Mouse (Mus musculus): ENCODE measurements around the gene Lif.

Gene Lif

GRCm38 (mm10) chr11:4256846-4257607, at the start of gene Lif:
Gene Lif (plus strand): TSS chr11:4257557.
- DNase-seq (ENCODE audit: low read depth) = no peak

DNA sequence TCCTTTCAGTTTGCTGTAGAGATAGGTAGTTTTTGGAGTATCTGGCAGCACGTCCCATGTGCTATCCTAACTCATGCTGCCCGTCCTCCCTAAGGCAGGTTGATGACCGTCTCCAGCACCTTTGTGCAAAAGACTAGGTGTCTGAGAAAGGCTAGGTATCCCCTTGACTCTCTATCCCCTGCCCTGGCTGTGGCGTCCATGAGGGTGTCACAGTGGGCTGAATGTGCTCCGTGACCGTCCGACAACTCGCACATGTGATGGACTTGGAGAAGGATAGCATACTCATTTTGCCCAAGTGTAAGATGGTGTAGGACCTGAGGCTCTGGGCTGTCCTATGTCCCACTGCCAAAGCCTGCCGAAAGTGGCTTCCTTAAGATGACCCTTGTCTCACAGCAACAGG, 49.7 kb upstream of the Lif start:
- no peak for DNase-seq (ENCODE audit: low read depth)

DNA sequence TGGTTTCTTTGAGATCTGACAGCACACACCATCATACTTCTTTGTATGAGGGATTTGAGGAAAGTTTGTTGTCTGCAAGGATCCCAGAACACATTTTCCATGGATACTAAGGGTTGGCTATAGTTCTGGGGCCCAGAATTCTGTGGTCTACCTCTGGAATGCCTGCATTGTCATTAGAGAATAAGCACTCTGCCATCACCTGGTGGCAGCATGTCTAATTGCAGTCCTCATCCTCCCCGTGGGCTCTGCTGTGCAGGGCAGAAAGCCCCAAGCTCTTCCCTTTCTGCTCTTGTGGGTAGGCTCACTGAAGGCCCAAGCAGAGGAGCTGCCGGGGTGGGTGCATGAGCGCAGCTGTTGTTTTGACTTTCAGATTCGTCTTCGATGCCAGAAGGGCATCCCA, 47.8 kb upstream of the Lif start:
- peak; percentile 54 for DNase-seq (ENCODE audit: low read depth)

GRCm38 (mm10) chr11:4210786-4211185, 46.6 kb upstream of the Lif start:
- no peak for DNase-seq (ENCODE audit: low read depth)

DNA sequence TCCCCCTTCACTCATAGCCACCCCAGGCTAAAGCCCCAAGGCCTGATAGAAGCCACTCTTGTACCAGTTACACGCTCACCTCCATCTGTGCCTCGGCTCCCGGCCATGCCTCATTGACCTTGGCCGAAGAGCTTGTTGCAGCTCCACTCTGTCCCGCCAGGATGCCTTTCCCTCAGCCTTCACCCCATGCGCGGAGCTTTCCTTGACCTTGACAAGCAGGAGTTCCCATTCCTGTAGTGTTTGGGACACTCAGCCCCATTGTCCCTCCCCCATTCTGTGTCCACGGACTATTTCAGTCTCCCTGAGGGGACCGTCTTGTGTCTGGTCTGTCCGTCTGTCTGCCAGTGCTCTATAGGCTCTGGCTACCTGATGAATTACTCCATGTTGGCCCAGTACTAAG, 44.2 kb upstream of the Lif start:
- no peak for DNase-seq (ENCODE audit: low read depth)

- no peak for DNase-seq (ENCODE audit: low read depth)
Observed at GRCm38 (mm10) chr11:4214572-4214971, 42.8 kb upstream of the Lif start.

DNA sequence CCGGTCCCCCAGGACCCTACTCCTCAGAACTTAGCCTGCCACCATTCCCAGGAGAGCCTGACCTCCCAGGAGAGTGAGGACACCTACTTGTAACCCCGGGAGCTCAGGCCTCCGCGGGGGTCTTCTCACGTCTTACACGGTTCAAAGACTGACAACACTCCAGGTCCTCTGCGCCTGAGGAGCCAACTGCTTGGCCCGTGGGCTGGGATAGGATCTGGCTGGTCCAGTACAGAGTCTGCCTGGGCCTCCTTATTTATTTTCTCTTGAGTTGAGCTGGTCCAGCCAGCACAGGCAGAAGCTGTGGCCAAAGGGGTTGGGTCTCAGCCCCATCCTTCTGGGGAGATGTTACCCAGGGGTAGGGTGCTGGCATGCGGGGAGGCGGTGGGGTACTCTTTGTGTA, 42.3 kb upstream of the Lif start:
- no peak for DNase-seq (ENCODE audit: low read depth)

GRCm38 (mm10) chr11:4216248-4217000, 40.9 kb upstream of the Lif start:
- no peak for DNase-seq (ENCODE audit: low read depth)

GRCm38 (mm10) chr11:4217914-4218629, 39.3 kb upstream of the Lif start, which contains the start of gene Castor1:
Gene Castor1 (plus strand): TSS chr11:4218225.
- DNase-seq (ENCODE audit: low read depth) = peak; percentile 95

DNA sequence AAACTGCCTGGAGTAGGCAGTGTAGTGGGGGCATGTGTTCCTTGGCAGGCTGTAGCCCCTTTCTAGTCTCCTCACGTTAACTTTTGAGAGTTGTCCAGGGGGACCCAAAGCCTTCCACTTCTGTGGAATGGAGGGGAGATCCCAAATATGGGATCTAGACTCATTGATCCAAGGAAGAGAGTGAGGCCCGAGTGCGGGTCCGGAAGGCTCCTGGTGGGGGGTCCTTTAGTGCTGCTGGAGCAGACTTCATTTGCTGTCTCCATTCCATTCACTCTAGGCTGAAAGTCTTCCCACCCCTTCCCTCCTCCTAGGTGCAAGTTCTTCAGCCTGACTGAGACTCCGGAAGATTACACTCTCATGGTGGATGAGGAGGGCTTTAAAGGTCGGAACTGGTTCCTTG, 38.7 kb upstream of the Lif start:
- no peak for DNase-seq (ENCODE audit: low read depth)

DNA sequence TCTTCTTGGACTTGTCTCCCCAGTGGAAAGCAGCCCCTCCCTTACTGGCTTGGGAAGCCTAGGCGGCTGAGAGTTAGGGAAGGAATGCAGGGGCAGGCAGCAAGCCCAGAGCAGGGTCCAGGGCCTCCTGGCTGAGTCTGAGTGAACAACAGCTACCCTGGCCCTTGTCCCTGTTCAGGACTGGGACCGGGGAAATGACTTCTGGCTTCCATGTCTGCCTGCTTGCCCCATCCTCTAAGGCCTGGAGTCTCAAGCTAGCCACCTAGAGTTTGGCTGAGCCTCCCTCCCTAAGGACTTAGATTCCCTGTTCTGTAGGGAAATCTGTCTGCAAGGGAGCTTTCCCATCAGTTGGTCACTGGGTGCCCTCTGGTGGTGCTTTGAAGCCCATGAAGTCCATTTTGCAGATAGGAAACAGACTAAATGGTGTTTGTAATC, 38.0 kb upstream of the Lif start:
- DNase-seq (ENCODE audit: low read depth) = peak; percentile 81

DNA sequence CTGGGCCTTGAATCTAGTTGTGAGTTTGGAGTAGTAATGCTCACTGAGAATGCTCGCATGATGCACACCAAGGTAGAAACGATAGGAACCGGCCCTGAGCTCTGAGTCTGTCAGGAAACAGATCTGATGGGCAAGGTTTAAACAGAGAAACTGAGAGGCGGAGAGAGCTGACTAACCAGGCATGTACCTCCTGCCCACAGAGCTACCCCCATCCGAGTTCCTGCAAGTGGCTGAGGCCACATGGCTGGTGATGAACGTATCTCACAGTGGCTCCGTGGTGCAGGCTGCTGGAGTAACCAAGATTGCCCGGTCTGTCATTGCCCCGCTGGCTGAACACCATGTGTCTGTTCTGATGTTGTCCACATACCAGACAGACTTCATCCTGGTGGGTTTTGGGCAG, 37.4 kb upstream of the Lif start:
- peak; percentile 64 for DNase-seq (ENCODE audit: low read depth)

- peak; percentile 92 for DNase-seq (ENCODE audit: low read depth)
Observed at GRCm38 (mm10) chr11:4220443-4221400, 36.6 kb upstream of the Lif start.

GRCm38 (mm10) chr11:4222046-4222950, 35.1 kb upstream of the Lif start:
- no peak for DNase-seq (ENCODE audit: low read depth)

DNA sequence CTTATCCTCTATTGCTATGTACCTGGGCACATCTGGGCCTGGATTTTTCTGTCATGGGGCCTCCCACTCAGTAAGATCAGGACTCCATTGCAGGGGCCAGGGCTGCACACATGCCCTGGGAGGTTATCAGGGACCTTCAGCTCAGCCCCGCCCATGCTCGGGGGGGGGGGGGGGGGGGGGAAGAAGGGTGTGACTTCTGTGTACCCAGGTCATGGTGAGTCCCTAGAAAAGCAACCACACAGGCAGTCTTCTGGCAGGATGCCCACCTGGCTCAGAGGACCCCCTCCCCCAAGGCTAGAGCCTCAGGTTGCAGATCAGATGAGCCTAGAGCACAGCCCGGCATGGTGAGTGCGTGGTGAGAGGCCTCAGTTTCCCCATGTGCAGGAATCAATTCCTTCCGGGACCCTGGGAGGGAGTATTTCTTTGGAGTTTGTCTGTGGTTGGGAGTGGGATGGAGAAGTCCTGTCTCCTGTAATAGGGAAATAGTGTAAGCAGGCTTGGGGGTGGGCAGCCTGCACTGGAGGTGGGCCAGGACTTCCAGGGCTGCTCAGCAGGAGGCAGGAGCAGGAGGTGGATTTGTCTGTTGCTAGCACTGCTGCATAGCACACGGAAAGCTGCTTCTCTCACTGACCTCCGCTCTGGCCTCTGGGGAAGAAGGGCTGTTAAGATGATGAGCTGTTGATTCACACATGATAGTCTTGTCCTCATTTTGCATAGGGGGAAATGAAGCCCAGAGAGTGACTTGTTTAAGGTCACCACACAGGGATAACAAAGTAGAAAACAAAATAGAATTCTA, 33.8 kb upstream of the Lif start:
- peak; percentile 68 for DNase-seq (ENCODE audit: low read depth)

DNA sequence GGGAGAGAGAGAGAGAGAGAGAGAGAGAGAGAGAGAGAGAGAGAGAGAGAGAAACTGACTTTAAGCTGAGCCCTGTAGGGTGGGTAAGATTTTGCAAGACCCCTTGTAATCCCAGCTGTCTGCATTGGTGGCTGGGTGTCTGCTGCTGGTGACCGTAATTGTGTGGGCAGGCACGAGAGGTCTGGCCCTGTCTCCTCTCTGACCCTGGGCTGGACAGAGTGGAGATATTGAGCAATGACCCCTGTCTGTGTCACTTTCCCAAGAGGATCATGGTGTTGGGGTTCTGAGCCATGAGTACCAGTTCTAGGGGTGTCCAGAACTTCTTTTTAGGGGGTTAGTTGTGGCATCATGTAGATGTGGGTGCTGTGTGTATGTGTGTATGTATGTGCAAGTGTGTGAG, 33.1 kb upstream of the Lif start:
- DNase-seq (ENCODE audit: low read depth) = no peak

DNA sequence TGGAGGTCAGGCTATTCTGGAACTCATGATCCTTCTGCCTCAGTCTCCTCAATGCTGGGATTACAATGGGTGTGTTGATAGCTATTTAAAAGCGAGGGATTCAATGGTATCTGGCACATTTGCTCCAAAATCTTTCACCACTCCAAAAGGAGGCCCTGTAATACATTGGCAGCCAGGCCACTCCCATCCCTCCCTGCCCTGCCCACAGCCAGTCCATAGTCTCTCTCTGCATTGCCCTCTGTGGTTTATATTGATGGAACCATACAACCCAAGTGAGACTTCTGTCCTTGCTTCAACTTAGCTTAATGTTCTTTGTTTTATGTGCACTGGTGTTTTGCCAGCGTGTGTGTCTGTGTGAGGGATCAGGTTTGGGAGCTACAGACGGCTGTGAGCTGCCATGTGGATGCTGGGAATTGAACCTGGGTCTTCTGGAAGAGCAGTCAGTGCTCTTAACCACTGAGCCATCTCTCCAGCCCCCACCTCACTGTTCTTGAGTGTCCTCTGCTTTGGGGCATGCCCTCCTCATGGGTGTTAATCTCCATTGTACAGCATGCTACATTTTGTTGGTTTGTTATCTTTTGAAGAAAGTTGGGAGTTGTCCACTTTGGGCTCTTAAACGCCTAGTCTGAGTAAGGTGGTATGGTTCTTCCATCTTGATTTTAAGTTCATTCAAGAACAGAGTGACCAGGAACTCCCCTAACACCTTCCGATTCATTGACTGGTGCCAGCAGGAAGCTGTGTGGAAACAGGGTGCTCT, 30.6 kb upstream of the Lif start:
- DNase-seq (ENCODE audit: low read depth) = no peak

DNA sequence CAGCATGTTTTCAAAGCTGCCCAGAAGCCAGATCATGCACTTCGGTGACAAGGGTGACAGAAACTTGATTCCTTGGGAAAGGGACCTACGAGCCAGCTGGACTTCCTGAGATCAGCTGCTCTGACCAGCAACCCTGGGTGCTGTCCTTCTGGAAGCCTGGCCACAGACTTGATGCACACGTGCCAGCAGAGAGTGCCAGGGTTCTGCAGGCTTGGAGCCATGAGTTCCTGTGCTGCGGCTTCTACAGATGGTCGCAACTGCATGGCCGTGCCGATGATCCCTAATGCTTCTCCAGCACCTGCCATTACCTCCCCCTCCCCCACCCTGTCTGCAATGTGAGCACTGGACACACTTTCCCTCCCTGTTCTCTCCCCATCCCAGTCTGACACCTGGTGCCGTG, 28.9 kb upstream of the Lif start:
- no peak for DNase-seq (ENCODE audit: low read depth)

DNA sequence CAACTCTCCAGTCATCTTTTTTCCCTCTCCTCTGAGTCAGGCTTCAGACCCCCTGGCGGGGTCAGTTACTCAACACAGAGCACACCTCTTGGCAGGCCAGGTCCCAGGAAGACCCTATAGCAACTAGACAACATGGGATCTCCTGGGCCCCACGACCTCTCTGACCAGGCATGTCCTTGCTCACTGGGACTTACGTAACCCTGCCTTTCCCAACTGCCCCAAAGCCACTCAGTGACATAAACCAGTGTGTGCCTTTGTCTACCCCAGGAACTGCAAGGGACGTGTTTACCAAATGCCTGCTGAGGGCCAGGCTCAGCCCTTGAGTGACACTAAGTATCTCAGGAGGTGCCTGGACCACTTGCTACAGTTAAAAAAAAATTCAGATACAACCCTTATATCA, 27.5 kb upstream of the Lif start:
- DNase-seq (ENCODE audit: low read depth) = no peak

Data from induced T-regulatory cell, adult 2 months (primary cell).